Mouse (Mus musculus) liver, embryonic 15.5 days (tissue): Measurements from ENCODE around the gene Gngt1. TPM values are rescaled to one million over a fixed set of nuclear protein-coding genes. Genes with fewer than 3 reads are reported as not detected.

Source experiments
- ATAC-seq: fragments of 200-750 bp; cut with Nextera tagmentation; 2 replicates; pipeline ENCODE4 v1.8.0; 2017; ENCODE audit warnings: moderate number of reproducible peaks, mild to moderate bottlenecking, moderate library complexity; ENCODE audit not compliant: insufficient read depth
- H3K27ac ChIP-seq: fragments of 300-500 bp; sonication (generic); replicated peaks from 2 replicates; pipeline ENCODE4 v1.5.1; 2015; ENCODE audit warnings: mild to moderate bottlenecking, inconsistent platforms
- H3K27me3 ChIP-seq: fragments of 300-500 bp; sonication (generic); 2 replicates; pipeline ENCODE4 v1.6.1; 2015; ENCODE audit warnings: mild to moderate bottlenecking, inconsistent platforms
- H3K36me3 ChIP-seq: fragments of 300-500 bp; sonication (generic); replicated peaks from 2 replicates; pipeline ENCODE4 v1.6.1; 2015; ENCODE audit warnings: moderate library complexity, mild to moderate bottlenecking, inconsistent platforms
- H3K4me1 ChIP-seq: fragments of 300-500 bp; sonication (generic); replicated peaks from 2 replicates; pipeline ENCODE4 v1.6.1; 2015; ENCODE audit warnings: inconsistent platforms
- H3K4me2 ChIP-seq: fragments of 300-500 bp; sonication (generic); 2 replicates; pipeline ENCODE4 v1.6.1; 2015; ENCODE audit warnings: moderate library complexity, mild to moderate bottlenecking, inconsistent platforms
- H3K4me3 ChIP-seq: fragments of 300-500 bp; sonication (generic); replicated peaks from 2 replicates; pipeline ENCODE4 v1.5.1; 2015; ENCODE audit warnings: mild to moderate bottlenecking, inconsistent platforms
- H3K9ac ChIP-seq: fragments of 300-500 bp; sonication (generic); 2 replicates; pipeline ENCODE4 v1.6.1; 2015; ENCODE audit warnings: moderate library complexity, mild to moderate bottlenecking, inconsistent platforms
- H3K9me3 ChIP-seq: fragments of 300-500 bp; sonication (generic); replicated peaks from 2 replicates; pipeline ENCODE4 v1.6.1; 2016; ENCODE audit warnings: inconsistent platforms
- WGBS: fragments of 180-500 bp; shearing (Covaris S2); methylation state at CpG from one replicate; pipeline ENCODE4 v1.1.7; 2015; ENCODE audit warnings: mixed read lengths; ENCODE audit not compliant: insufficient replicate concordance; 5-methylcytosine and 5-hydroxymethylcytosine counted together
- polyA plus RNA-seq: library from polyadenylated mRNA; unstranded; fragments of >200 nt; fragmentation: Nextera tagmentation; extraction: Ambion mirVana; gene quantifications from 2 replicates; pipeline ENCODE4 v1.2.1, GENCODE M21; 2015

The Gngt1 gene
- polyA plus RNA-seq, 1 experiment from 2014 or later = not detected

DNA sequence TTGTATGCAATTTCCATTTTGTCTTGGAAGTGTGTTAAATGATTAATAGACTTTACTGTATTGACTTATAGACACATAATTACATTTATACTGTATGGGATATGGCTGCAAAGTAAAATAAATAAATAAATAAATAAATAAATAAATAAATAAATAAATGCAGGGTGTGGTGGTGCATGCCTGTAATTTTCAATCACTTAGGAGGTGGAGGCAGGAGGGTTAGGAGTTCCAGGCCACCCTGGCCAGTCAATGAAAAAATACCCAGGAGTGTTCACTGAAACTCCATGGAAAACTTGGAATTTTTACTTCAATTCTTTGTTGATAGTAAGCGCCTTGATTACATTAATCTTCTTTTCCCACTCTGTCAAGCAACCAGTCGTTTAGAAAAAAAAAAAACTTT is 11.2 kb downstream of the Gngt1 start:
- Histone ChIP-seq H3K4me1 (no peaks in the 10 kb centered on the region; the same call in 1 of the 2 replicates), H3K36me3 (no peaks in the 10 kb centered on the region), H3K4me3 (peak overlapping the region; percentile 51), H3K9ac (no peak overlapping the region), H3K9me3 (no peaks in the 10 kb centered on the region), H3K4me2 (no peak overlapping the region; the same call in 1 of the 2 replicates), H3K27ac (no peak overlapping the region), H3K27me3 (no peaks in the 10 kb centered on the region)
- WGBS = 53% methylated on average over 2 of the region's 2 CpGs
- ATAC-seq = no peak

DNA sequence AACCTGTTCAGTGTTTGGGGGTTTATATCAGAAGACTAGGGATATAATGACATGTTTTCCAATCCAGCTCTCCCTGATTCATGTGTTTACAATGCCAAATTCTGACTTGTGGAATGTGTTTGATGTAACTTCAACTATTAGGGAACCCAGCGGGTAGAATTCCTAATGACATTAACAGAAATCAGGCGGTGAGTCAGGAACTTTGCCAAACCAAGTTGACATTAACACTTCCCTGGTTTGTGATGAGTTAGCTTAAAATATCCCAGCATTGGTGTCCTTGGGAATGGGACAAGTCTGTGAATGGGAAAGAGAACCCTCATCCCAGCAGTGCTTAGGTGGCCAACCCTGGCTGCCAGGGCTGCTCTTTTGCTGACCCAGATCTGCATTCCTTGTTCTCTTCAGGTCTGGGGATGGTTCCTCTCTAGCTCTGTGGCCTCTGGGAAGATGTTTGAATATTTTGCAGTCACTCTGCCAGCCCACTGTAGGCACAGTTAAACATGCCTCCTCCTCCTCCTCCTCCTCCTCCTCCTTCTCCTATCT is 15.0 kb downstream of the Gngt1 start:
- Histone ChIP-seq H3K27ac (no peak overlapping the region), H3K27me3 (no peaks in the 10 kb centered on the region), H3K4me3 (no peak overlapping the region), H3K9ac (no peak overlapping the region), H3K9me3 (no peaks in the 10 kb centered on the region), H3K4me2 (no peak overlapping the region), H3K4me1 (no peaks in the 10 kb centered on the region), H3K36me3 (no peaks in the 10 kb centered on the region)
- ATAC-seq = no peak
- WGBS = 65% methylated on average over 2 of the region's 2 CpGs

DNA sequence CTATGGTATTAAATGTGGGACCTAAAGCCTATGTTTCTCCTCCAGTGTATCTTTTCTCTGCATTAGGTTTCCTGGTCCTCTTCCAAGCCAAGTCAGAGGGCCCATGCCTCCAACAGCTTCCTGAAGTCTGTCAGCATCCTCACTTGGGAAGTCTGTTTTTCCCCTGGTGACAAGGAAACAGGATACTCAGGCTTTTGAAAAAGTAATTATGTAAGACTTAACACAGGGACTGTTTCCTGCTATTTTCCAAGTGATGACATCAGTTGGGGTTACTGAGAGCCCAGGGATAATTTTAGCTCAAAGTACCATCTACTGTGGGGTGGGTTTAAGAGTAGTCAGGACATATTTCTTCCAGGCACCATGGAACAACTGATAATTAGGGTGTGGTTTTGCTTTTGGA is 16.0 kb downstream of the Gngt1 start:
- Histone ChIP-seq H3K36me3 (no peaks in the 10 kb centered on the region), H3K9ac (no peak overlapping the region), H3K4me2 (no peak overlapping the region), H3K27ac (no peak overlapping the region), H3K4me3 (no peak overlapping the region), H3K27me3 (no peaks in the 10 kb centered on the region), H3K4me1 (no peaks in the 10 kb centered on the region), H3K9me3 (no peaks in the 10 kb centered on the region)
- no peak for ATAC-seq

DNA sequence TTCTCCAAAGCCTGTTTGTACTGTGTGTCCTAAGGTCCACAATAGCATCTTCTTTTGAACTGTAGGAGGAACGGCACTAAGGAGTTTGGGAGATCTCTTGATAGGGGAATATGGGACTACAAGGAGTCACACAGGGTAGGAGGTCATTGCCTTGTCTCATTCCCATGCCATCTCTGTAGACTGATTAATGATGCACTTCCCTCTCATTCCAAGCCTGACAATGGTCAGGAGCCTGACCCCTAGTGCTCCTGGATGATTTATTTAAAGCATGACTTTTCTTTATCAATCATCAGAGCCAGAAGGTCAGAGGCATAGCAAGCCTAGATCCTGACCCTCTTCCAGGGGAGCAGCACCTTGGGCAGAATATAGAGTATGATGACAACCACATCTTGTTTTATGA is 29.1 kb downstream of the Gngt1 start:
- H3K4me1 ChIP-seq = no peaks in the 10 kb centered on the region
- H3K4me2 ChIP-seq = no peak overlapping the region
- H3K27me3 ChIP-seq = no peaks in the 10 kb centered on the region
- 77% methylated on average over 1 of the region's 1 CpGs for WGBS
- H3K9ac ChIP-seq = no peak overlapping the region
- no peaks in the 10 kb centered on the region for H3K36me3 ChIP-seq
- H3K9me3 ChIP-seq = no peaks in the 10 kb centered on the region
- H3K27ac ChIP-seq = no peak overlapping the region
- no peak for ATAC-seq
- no peak overlapping the region for H3K4me3 ChIP-seq

DNA sequence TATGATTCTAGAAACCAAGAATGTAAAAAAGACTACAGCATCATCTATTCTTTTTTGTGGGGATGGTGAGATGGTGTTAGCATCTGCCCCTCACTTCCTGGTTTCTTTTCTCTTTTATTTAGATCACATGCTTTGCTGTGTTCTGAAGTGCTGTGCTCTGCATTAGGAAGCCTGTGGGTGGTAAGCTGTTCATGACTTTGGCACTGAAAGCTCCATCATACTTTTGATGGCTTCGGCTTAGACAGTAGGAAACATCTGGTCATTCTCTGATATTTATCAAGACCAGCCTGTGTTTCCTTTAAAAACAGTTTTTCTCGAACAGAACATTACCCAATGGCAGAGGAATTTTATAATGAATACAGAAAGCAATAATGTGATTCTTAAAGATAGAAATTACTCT is 32.8 kb downstream of the Gngt1 start:
- Histone ChIP-seq H3K4me2 (no peak overlapping the region), H3K9me3 (no peaks in the 10 kb centered on the region), H3K4me3 (no peak overlapping the region), H3K27ac (no peak overlapping the region), H3K27me3 (no peaks in the 10 kb centered on the region), H3K36me3 (no peaks in the 10 kb centered on the region), H3K9ac (no peak overlapping the region), H3K4me1 (no peaks in the 10 kb centered on the region)
- no peak for ATAC-seq
- WGBS = 10% methylated on average over 2 of the region's 2 CpGs

DNA sequence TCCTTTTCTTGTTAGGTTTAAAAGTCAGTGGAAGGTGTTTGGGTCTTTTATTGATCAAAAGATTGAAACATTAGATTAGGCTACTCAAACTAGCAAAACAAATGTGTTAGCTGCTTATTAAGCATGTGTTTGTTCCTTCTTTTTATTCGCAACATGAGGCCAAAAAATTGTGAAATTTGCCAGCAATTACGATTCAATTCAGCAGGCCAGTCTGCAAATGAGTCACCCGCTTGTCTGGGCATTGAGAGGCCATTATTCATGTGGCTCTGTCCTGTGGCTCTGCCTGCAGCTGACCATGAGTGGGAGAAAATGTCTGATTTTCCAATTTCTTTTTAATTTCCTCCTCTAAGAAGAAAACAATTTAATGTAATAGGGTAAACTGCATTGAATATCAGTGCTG is 37.4 kb downstream of the Gngt1 start:
- Histone ChIP-seq H3K27ac (no peak overlapping the region), H3K4me3 (no peak overlapping the region), H3K9me3 (no peaks in the 10 kb centered on the region), H3K4me2 (no peak overlapping the region), H3K9ac (no peak overlapping the region), H3K27me3 (no peaks in the 10 kb centered on the region), H3K4me1 (no peaks in the 10 kb centered on the region), H3K36me3 (no peaks in the 10 kb centered on the region)
- 55% methylated on average over 3 of the region's 3 CpGs for WGBS
- ATAC-seq = no peak

DNA sequence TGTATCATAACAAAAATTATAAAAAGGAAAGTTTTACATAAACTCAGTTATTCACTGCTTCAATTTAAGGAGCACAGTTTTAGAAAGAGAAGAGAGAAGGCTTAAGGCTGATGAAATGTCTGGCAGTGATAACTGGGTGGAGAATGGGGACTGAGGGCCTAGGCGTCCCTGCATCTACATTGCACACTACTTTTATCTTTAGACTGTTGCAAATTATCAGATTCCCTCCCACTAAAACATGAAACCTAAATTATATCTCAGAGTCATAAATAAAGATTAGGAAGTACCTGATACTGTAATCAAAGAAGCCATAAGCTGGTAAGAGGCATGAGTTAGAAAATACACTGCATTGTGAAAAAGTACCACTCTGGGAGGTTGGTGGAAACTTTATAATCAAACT is 48.2 kb downstream of the Gngt1 start:
- no peaks in the 10 kb centered on the region for H3K4me1 ChIP-seq
- no peak overlapping the region for H3K9ac ChIP-seq
- H3K27me3 ChIP-seq = no peaks in the 10 kb centered on the region
- no peaks in the 10 kb centered on the region for H3K9me3 ChIP-seq
- H3K4me2 ChIP-seq = no peak overlapping the region
- no peak overlapping the region for H3K4me3 ChIP-seq
- 35% methylated on average over 1 of the region's 1 CpGs for WGBS
- H3K36me3 ChIP-seq = no peaks in the 10 kb centered on the region
- H3K27ac ChIP-seq = no peak overlapping the region
- no peak for ATAC-seq

Other genes starting within 250 kb of the Gngt1 start
- gene Calcr, start 229.1 kb upstream of the Gngt1 start, polyA plus RNA-seq = not detected in 2 replicates
- gene Tfpi2, start 4.9 kb upstream of the Gngt1 start, polyA plus RNA-seq = 23.1 and 24.9 TPM in 2 replicates
- gene Gng11, start 10.1 kb downstream of the Gngt1 start, polyA plus RNA-seq = 23.2 and 25.9 TPM in 2 replicates
- 34.3 and 37.7 TPM in 2 replicates for gene Bet1, start 93.2 kb downstream of the Gngt1 start, polyA plus RNA-seq